Mouse (Mus musculus): ENCODE results near the gene Ppp4c. TPM values are rescaled to one million over a fixed set of nuclear protein-coding genes. Genes with fewer than 3 reads are reported as not detected.
"Not testable (repeated sequence)": the region's sequence is repeated elsewhere in the genome, so short reads cannot be mapped to it uniquely, and the experiment has no call there.

Ppp4c gene
- polyA plus RNA-seq, 1 experiment from 2014 or later: 232 TPM

GRCm38 (mm10) chr7:126779101-126779500, 13.2 kb downstream of the Ppp4c start:
- H3K9me3 ChIP-seq (ENCODE audit: control insufficient read depth, low read length); H3K4me2 ChIP-seq (ENCODE audit: low read depth, low read length); H3K27ac ChIP-seq (ENCODE audit: low read length); H3K9ac ChIP-seq (ENCODE audit: low read length); H3K4me3 ChIP-seq (ENCODE audit: low read length); H3K27me3 ChIP-seq (ENCODE audit: control insufficient read depth, insufficient read depth, low read depth, low read length); ATAC-seq (ENCODE audit: low read depth): not testable (repeated sequence)
- H3K36me3 ChIP-seq (ENCODE audit: control insufficient read depth, insufficient read depth, low read length): peaks cover 12% of the 10 kb centered on the region; the same call in 1 of the 2 replicates
- 82% methylated on average over 7 of the region's 7 CpGs for WGBS
- H3K4me1 ChIP-seq (replicated peaks; ENCODE audit: control insufficient read depth, insufficient read depth, low read length): peaks cover 37% of the 10 kb centered on the region

DNA sequence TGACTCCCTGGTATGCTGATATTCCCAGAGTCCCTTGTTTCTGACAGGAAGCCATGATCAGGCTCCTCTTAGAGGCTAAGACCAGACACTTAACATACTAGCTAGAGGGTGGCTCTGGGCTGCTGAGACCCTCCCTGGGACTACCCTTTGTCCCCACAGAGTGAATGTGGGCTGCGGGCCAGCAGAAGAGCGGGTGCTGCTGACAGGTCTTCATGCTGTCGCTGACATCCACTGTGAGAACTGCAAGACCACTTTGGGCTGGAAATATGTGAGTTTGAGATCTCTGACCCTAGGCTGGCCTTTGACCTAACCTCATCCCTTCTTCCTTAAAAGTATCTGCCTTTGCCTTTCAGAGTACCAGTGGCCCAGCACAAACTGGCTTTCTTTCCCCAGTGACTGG, 14.1 kb downstream of the Ppp4c start:
- 54% methylated on average over 3 of the region's 3 CpGs for WGBS
- Histone ChIP-seq H3K27me3 (ENCODE audit: control insufficient read depth, insufficient read depth, low read depth, low read length) (no peaks in the 10 kb centered on the region), H3K36me3 (ENCODE audit: control insufficient read depth, insufficient read depth, low read length) (peaks cover 7% of the 10 kb centered on the region; the same call in 1 of the 2 replicates), H3K9me3 (ENCODE audit: control insufficient read depth, low read length) (no peaks in the 10 kb centered on the region), H3K27ac (ENCODE audit: low read length) (no peak overlapping the region; the same call in 1 of the 2 replicates), H3K9ac (ENCODE audit: low read length) (peak overlapping the region; percentile 92), H3K4me3 (ENCODE audit: low read length) (peak overlapping the region; percentile 75; the same call in 1 of the 2 replicates), H3K4me2 (ENCODE audit: low read depth, low read length) (peak overlapping the region; percentile 93), H3K4me1 (replicated peaks; ENCODE audit: control insufficient read depth, insufficient read depth, low read length) (peaks cover 37% of the 10 kb centered on the region)
- no peak for ATAC-seq (ENCODE audit: low read depth)

DNA sequence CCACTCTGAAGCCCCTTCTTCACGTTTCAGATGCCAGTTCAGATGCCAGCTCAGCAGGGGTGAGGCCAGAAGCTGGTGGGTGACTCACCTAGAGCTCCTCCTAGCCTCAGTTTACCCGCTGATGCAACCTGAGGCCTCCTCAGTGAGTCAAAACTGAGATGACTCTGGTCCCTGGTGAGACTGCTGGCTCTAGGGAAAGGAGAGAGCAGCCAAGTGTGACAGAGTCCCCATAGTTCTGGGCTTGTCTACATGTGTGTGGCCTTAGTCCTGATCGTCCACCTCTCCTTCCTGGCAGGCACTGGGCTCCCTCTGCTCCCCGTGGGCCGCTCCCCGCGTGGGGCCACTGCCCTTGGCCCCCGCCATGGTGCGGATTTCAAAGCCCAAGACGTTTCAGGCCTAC, 14.8 kb downstream of the Ppp4c start:
- Histone ChIP-seq H3K9ac (ENCODE audit: low read length) (peak overlapping the region; percentile 92), H3K9me3 (ENCODE audit: control insufficient read depth, low read length) (no peaks in the 10 kb centered on the region), H3K27me3 (ENCODE audit: control insufficient read depth, insufficient read depth, low read depth, low read length) (no peaks in the 10 kb centered on the region), H3K27ac (ENCODE audit: low read length) (peak overlapping the region; percentile 82), H3K4me3 (ENCODE audit: low read length) (peak overlapping the region; percentile 75), H3K36me3 (ENCODE audit: control insufficient read depth, insufficient read depth, low read length) (peaks cover 6% of the 10 kb centered on the region; the same call in 1 of the 2 replicates), H3K4me2 (ENCODE audit: low read depth, low read length) (peak overlapping the region; percentile 93), H3K4me1 (replicated peaks; ENCODE audit: control insufficient read depth, insufficient read depth, low read length) (peaks cover 37% of the 10 kb centered on the region)
- ATAC-seq (ENCODE audit: low read depth): no peak
- 43% methylated on average over 10 of the region's 10 CpGs for WGBS

GRCm38 (mm10) chr7:126776598-126777057, 15.7 kb downstream of the Ppp4c start, which contains the start of gene Ypel3:
Ypel3 (plus strand) TSS chr7:126776955.
- peak; percentile 93 for ATAC-seq (ENCODE audit: low read depth)
- Histone ChIP-seq H3K27me3 (ENCODE audit: control insufficient read depth, insufficient read depth, low read depth, low read length) (no peaks in the 10 kb centered on the region), H3K9me3 (ENCODE audit: control insufficient read depth, low read length) (no peaks in the 10 kb centered on the region), H3K36me3 (ENCODE audit: control insufficient read depth, insufficient read depth, low read length) (peaks cover 6% of the 10 kb centered on the region; the same call in 1 of the 2 replicates), H3K9ac (ENCODE audit: low read length) (peak within 1 kb of the TSS; percentile 92), H3K4me3 (ENCODE audit: low read length) (peak within 1 kb of the TSS; percentile 75), H3K4me2 (ENCODE audit: low read depth, low read length) (peak within 1 kb of the TSS; percentile 93), H3K4me1 (replicated peaks; ENCODE audit: control insufficient read depth, insufficient read depth, low read length) (peaks cover 37% of the 10 kb centered on the region), H3K27ac (ENCODE audit: low read length) (peak within 1 kb of the TSS; percentile 94)
- 0% methylated on average over 28 of the region's 37 CpGs for WGBS

GRCm38 (mm10) chr7:126775978-126776234, 16.4 kb downstream of the Ppp4c start:
- peak overlapping the region; percentile 93 for H3K4me2 ChIP-seq (ENCODE audit: low read depth, low read length)
- peak overlapping the region; percentile 75; the same call in 1 of the 2 replicates for H3K4me3 ChIP-seq (ENCODE audit: low read length)
- no peak for ATAC-seq (ENCODE audit: low read depth)
- 53% methylated on average over 3 of the region's 3 CpGs for WGBS
- peak overlapping the region; percentile 92 for H3K9ac ChIP-seq (ENCODE audit: low read length)
- no peaks in the 10 kb centered on the region for H3K27me3 ChIP-seq (ENCODE audit: control insufficient read depth, insufficient read depth, low read depth, low read length)
- H3K9me3 ChIP-seq (ENCODE audit: control insufficient read depth, low read length): no peaks in the 10 kb centered on the region
- H3K27ac ChIP-seq (ENCODE audit: low read length): peak overlapping the region; percentile 94
- peaks cover 31% of the 10 kb centered on the region for H3K4me1 ChIP-seq (replicated peaks; ENCODE audit: control insufficient read depth, insufficient read depth, low read length)
- H3K36me3 ChIP-seq (ENCODE audit: control insufficient read depth, insufficient read depth, low read length): peaks cover 8% of the 10 kb centered on the region; the same call in 1 of the 2 replicates

DNA sequence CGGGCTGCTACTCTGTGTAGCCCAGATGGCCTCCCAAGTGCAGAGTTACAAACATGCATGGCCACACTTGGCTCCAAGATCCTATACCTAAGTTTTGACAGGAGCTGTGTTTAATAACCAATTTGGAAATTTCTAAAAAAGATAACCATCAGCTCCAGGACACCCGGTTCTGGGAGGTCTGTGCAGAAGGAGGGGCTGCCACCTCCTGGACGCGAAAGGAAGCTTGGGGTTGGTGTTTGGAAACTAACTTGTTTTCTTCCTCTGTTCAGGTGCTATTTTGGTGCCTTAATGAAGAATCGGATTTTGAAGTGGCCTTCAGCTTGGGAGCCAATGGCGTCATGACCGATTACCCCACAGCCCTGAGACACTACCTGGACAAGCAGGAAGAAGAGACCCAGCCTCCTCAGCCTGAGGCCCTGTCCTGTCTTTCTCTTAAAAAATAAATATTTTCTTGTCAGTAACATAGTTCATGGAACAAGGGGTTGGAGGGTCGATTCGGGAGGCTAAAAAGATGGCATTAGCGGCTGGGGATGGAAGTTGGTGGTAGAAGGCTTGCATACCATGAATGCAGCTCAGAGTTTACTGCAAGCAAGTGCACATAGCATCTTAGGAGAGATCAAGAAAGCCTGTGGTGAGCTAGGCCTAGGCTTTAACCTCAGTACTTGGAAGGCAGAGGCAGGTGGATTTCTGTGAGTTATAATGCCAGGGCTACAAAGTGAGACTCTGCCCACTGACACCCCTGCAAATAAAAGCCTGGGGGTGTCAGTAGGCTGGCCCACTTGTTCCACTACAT, 16.9 kb downstream of the Ppp4c start:
- Histone ChIP-seq H3K4me1 (replicated peaks; ENCODE audit: control insufficient read depth, insufficient read depth, low read length) (peaks cover 29% of the 10 kb centered on the region), H3K27ac (ENCODE audit: low read length) (peak overlapping the region; percentile 94), H3K4me3 (ENCODE audit: low read length) (no peak overlapping the region), H3K4me2 (ENCODE audit: low read depth, low read length) (peak overlapping the region; percentile 93; the same call in 1 of the 2 replicates), H3K9me3 (ENCODE audit: control insufficient read depth, low read length) (no peaks in the 10 kb centered on the region), H3K27me3 (ENCODE audit: control insufficient read depth, insufficient read depth, low read depth, low read length) (no peaks in the 10 kb centered on the region), H3K9ac (ENCODE audit: low read length) (peak overlapping the region; percentile 92), H3K36me3 (ENCODE audit: control insufficient read depth, insufficient read depth, low read length) (peaks cover 11% of the 10 kb centered on the region)
- WGBS: 73% methylated on average over 10 of the region's 10 CpGs
- ATAC-seq (ENCODE audit: low read depth): no peak

DNA sequence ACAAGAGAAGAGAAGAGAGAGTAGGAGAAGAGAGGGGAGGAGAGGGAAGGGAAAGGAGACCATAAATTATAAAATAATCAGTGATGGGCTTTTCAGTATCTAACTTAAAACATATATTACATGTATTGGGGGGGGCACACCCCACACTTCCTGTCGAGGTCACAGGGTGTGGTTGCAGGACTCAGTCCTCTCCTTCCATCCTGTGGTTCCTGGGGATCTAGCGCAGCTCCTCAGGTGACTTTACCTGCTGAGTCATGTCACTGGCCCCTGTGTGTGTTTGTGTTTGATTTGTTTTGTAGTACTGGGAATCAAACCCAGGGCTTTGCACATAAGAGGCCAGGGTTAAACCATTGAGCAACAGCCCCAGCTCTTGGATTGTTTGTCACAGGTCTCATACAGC, 17.8 kb downstream of the Ppp4c start:
- no peak for ATAC-seq (ENCODE audit: low read depth)
- H3K4me1 ChIP-seq (replicated peaks; ENCODE audit: control insufficient read depth, insufficient read depth, low read length): peaks cover 20% of the 10 kb centered on the region
- H3K36me3 ChIP-seq (ENCODE audit: control insufficient read depth, insufficient read depth, low read length): peaks cover 16% of the 10 kb centered on the region
- no peaks in the 10 kb centered on the region for H3K9me3 ChIP-seq (ENCODE audit: control insufficient read depth, low read length)
- H3K4me2 ChIP-seq (ENCODE audit: low read depth, low read length): no peak overlapping the region
- no peak overlapping the region for H3K4me3 ChIP-seq (ENCODE audit: low read length)
- WGBS: 66% methylated on average over 2 of the region's 2 CpGs
- H3K9ac ChIP-seq (ENCODE audit: low read length): no peak overlapping the region
- H3K27ac ChIP-seq (ENCODE audit: low read length): no peak overlapping the region
- no peaks in the 10 kb centered on the region for H3K27me3 ChIP-seq (ENCODE audit: control insufficient read depth, insufficient read depth, low read depth, low read length)

DNA sequence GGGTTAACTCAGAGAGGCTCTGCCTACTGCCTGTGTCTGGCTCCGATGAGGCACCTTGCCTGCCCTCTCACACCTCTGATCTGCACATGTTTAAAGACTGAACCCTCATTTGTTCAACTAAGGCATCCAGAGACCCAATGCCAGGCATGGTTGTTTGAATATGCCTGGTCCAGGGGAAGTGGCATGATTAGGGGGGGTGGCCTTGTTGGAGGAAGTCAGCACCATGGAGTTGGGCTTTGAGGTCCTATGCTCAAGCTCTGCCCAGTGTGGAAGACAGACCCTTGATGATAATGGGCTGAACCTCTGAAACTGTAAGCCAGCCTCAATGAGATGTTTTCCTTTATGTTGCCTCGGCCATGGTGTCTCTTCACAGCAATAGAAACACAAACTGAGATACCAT, 18.9 kb downstream of the Ppp4c start:
- Histone ChIP-seq H3K27ac (ENCODE audit: low read length) (no peak overlapping the region), H3K9me3 (ENCODE audit: control insufficient read depth, low read length) (no peaks in the 10 kb centered on the region), H3K4me1 (replicated peaks; ENCODE audit: control insufficient read depth, insufficient read depth, low read length) (peaks cover 20% of the 10 kb centered on the region), H3K36me3 (ENCODE audit: control insufficient read depth, insufficient read depth, low read length) (peaks cover 19% of the 10 kb centered on the region), H3K4me3 (ENCODE audit: low read length) (no peak overlapping the region), H3K4me2 (ENCODE audit: low read depth, low read length) (no peak overlapping the region), H3K9ac (ENCODE audit: low read length) (no peak overlapping the region), H3K27me3 (ENCODE audit: control insufficient read depth, insufficient read depth, low read depth, low read length) (no peaks in the 10 kb centered on the region)
- 83% methylated on average over 2 of the region's 2 CpGs for WGBS
- ATAC-seq (ENCODE audit: low read depth): no peak

DNA sequence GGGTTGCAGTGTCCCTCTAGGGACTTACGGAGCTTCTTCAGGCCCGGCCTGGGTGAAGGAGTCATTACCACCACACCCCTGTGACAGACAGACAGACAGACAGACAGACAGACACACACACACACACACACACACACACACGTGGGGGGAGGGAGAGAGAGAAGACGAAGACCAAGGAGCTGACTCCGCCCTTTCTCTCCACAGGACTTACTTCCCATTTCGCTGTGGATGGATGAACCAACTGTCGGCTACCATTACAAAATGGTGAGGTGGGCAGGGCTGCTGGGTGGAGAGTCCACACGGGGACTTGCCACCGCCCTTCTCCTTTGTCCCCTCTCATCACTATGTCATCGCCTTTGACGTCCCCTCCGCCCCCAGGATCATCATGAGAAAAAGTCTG, 21.5 kb downstream of the Ppp4c start:
- Histone ChIP-seq H3K27ac (ENCODE audit: low read length) (no peak overlapping the region), H3K9me3 (ENCODE audit: control insufficient read depth, low read length) (no peaks in the 10 kb centered on the region), H3K4me3 (ENCODE audit: low read length) (no peak overlapping the region), H3K4me2 (ENCODE audit: low read depth, low read length) (no peak overlapping the region), H3K9ac (ENCODE audit: low read length) (no peak overlapping the region), H3K36me3 (ENCODE audit: control insufficient read depth, insufficient read depth, low read length) (peaks cover 36% of the 10 kb centered on the region), H3K27me3 (ENCODE audit: control insufficient read depth, insufficient read depth, low read depth, low read length) (no peaks in the 10 kb centered on the region), H3K4me1 (replicated peaks; ENCODE audit: control insufficient read depth, insufficient read depth, low read length) (peaks cover 4% of the 10 kb centered on the region)
- WGBS: 80% methylated on average over 12 of the region's 12 CpGs
- no peak for ATAC-seq (ENCODE audit: low read depth)

All from lung, embryonic 16.5 days (tissue).